Mouse (Mus musculus): ENCODE data around the gene Topbp1.

Gene Topbp1

GRCm38 (mm10) chr9:103385600-103385999 is 80.6 kb downstream of the Topbp1 start:
- no peak for DNase-seq (ENCODE audit: low read depth, low spot score)

GRCm38 (mm10) chr9:103386573-103386972 is 81.6 kb downstream of the Topbp1 start:
- no peak for DNase-seq (ENCODE audit: low read depth, low spot score)

- DNase-seq (ENCODE audit: low read depth, low spot score) = no peak
Observed at GRCm38 (mm10) chr9:103387011-103387653, 82.1 kb downstream of the Topbp1 start.

- DNase-seq (ENCODE audit: low read depth, low spot score) = no peak
Observed at GRCm38 (mm10) chr9:103389261-103389660, 84.2 kb downstream of the Topbp1 start.

GRCm38 (mm10) chr9:103391796-103392372 is 86.9 kb downstream of the Topbp1 start:
- DNase-seq (ENCODE audit: low read depth, low spot score) = peak; percentile 68

- no peak for DNase-seq (ENCODE audit: low read depth, low spot score)
Observed at GRCm38 (mm10) chr9:103393256-103393655, 88.2 kb downstream of the Topbp1 start.

- DNase-seq (ENCODE audit: low read depth, low spot score) = peak; percentile 52
Observed at GRCm38 (mm10) chr9:103398509-103399157, 93.6 kb downstream of the Topbp1 start.

All from R1 (cell line).